Mouse (Mus musculus) cerebellum, adult 2 months (tissue): ENCODE results near the gene Spata46. TPM values are rescaled to one million over a fixed set of nuclear protein-coding genes. Genes with fewer than 3 reads are reported as not detected.

Experiments used
- DNase-seq, 2 experiments: peaks; one replicate each; pipeline ENCODE4 v3.0.0; 2021
- H3K27ac ChIP-seq: fragments of 200-500 bp; 2 replicates; pipeline ENCODE4 v1.5.1; 2012; ENCODE audit warnings: low read length, control low read depth, inconsistent platforms; ENCODE audit not compliant: insufficient read depth
- H3K27me3 ChIP-seq: fragments of 200-500 bp; 2 replicates; pipeline ENCODE4 v1.6.1; 2012; ENCODE audit warnings: inconsistent platforms, mild to moderate bottlenecking, low read length, moderate library complexity; ENCODE audit not compliant: control insufficient read depth, insufficient read depth
- H3K4me1 ChIP-seq: fragments of 200-500 bp; 2 replicates; pipeline ENCODE4 v1.6.1; 2011; ENCODE audit warnings: low read length; ENCODE audit not compliant: control insufficient read depth, insufficient read depth
- H3K4me3 ChIP-seq: fragments of 200-500 bp; replicated peaks from 2 replicates; pipeline ENCODE3; 2011; ENCODE audit warnings: mild to moderate bottlenecking, low read depth, low read length, control low read depth; ENCODE audit not compliant: insufficient read depth
- CTCF ChIP-seq: fragments of 200-500 bp; IDR thresholded peaks from 2 replicates; pipeline ENCODE4 v1.5.1; 2011; ENCODE audit warnings: low read depth, mild to moderate bottlenecking, control low read depth, low read length, moderate library complexity, borderline replicate concordance; ENCODE audit not compliant: insufficient read depth
- POLR2A ChIP-seq: fragments of 200-500 bp; IDR thresholded peaks from 2 replicates; pipeline ENCODE4 v1.6.1; 2011; ENCODE audit warnings: low read length, control low read depth, borderline replicate concordance; ENCODE audit not compliant: insufficient read depth
- WGBS: fragments of 180-500 bp; shearing (Covaris S2); methylation state at CpG from one replicate; pipeline ENCODE4 v1.1.7; 2018; 5-methylcytosine and 5-hydroxymethylcytosine counted together
- polyA plus RNA-seq: library from polyadenylated mRNA; depleted of rRNA; stranded (reverse); fragments of >200 nt; gene quantifications from 2 replicates; pipeline ENCODE4 v1.2.3, GENCODE M21; 2012; rRNA removed

Spata46 gene
- polyA plus RNA-seq, 1 experiment, result not detected

DNA sequence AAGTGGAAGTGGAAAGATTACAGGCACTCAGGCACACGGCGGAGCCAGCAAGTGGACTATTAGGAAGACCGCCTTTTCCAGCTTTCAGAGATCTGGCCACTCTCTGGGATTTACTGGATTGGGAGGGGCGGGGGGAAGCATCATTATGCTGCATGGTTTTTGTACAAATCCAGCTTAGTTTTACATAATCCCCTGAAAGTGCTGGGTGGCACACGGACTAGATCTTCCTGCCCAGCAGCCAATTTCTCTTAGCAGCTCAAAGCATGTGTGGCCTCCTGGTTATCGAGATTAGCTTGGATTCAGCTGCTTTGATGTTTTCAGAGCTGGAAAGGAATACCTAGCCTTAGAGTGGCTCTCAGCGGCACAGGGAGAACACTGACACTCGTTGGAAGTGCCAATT lies 34.5 kb downstream of the Spata46 start:
- no peak for TF ChIP-seq CTCF
- no peak for TF ChIP-seq POLR2A
- Histone ChIP-seq H3K4me3 (no peak overlapping the region), H3K27ac (no peak overlapping the region), H3K4me1 (no peaks in the 10 kb centered on the region), H3K27me3 (no peaks in the 10 kb centered on the region)
- no peak for DNase-seq
- 82% methylated on average over 8 of the region's 8 CpGs for WGBS

DNA sequence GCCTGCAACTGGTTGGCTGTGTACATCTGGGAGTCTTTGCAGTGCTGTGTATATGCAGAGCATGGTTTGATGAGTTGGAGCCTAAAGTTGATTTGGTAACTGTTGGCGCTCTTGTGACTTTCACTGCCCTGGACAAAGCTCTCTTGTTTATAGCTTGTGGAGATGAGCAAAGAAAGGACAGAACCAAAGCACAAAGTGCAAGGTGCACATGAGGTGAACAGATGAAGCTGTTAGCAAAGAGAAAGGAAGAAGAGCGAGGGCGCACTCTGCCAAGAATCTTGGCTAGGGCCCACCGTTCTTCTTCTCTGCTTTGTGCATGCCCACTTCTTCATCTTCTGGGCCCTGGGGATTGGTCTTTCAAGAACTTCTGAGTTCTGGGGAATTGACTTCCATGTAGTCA lies 35.3 kb downstream of the Spata46 start:
- Histone ChIP-seq H3K27ac (no peak overlapping the region), H3K27me3 (no peaks in the 10 kb centered on the region), H3K4me1 (no peaks in the 10 kb centered on the region), H3K4me3 (no peak overlapping the region)
- TF ChIP-seq CTCF (no peak), POLR2A (no peak)
- WGBS, result 78% methylated on average over 4 of the region's 4 CpGs
- no peak for DNase-seq

DNA sequence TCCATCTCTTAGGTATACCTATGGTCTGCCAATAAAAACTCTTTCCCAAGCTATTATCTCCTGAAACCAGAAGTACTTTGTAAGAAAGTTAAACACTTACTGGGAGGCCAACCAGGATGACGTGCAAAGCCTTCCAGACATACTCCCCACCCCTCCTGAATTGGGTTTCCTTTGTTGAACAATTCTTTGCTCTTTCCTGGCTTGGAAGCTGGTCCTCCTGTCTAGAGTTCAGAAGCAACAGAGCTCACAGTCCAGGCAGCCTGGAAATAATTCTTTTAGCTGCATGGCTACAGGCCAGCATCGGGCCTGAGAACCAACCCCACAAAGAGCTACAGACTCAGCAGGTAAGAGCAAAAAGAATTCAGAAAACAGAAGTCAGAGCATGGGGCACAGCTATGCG lies 37.7 kb downstream of the Spata46 start:
- Histone ChIP-seq H3K27me3 (no peaks in the 10 kb centered on the region), H3K4me3 (no peak overlapping the region), H3K27ac (no peak overlapping the region), H3K4me1 (no peaks in the 10 kb centered on the region)
- WGBS, result 64% methylated on average over 3 of the region's 3 CpGs
- TF ChIP-seq CTCF (no peak), POLR2A (no peak)
- no peak for DNase-seq

DNA sequence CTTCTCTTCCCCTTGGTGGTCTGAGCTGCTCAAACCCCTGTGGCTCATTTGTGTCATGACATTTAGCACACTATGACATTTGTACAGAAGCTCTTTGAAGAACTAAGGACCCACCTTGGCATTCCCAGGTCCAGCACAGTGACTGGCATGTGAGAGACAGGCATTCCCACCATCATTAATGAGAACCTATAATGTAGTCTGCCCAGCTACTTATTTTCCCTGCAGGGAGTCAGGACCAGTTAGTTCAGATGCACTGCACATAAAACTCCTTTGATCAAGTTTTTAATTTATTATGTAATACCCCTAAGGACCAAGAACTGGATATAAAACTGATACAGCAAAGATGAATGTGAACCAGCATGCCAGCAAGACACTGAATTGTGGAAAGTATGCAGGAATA lies 42.5 kb downstream of the Spata46 start:
- no peak overlapping the region for H3K4me3 ChIP-seq
- H3K4me1 ChIP-seq, result no peaks in the 10 kb centered on the region; the same call in 1 of the 2 replicates
- H3K27ac ChIP-seq, result no peak overlapping the region
- no peak for TF ChIP-seq POLR2A
- no peak for TF ChIP-seq CTCF
- no peak for DNase-seq
- no peaks in the 10 kb centered on the region for H3K27me3 ChIP-seq

DNA sequence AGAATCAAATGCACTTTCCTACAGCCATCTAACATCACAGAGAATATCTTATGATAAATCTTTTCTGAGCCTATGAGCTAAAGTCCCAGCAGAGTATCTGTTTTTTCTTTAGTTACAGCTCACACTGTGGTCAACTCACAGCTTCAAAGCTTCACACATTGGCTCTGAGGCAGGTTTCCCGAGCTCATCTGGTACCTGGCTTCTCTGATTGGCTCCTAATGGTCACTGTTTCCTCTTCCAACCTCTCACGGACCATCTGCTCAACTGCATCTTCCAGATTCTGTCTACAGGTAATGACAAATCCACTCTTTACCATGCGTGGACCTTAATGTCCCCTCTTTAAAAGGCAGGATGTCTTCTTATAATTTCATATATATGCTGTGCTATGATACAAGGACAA lies 44.7 kb downstream of the Spata46 start:
- Histone ChIP-seq H3K27ac (no peak overlapping the region), H3K27me3 (no peaks in the 10 kb centered on the region), H3K4me3 (no peak overlapping the region), H3K4me1 (no peaks in the 10 kb centered on the region; the same call in 1 of the 2 replicates)
- no peak for TF ChIP-seq POLR2A
- 16% methylated on average over 3 of the region's 3 CpGs for WGBS
- DNase-seq, result peak in 1 of 2 experiments; percentile 45

DNA sequence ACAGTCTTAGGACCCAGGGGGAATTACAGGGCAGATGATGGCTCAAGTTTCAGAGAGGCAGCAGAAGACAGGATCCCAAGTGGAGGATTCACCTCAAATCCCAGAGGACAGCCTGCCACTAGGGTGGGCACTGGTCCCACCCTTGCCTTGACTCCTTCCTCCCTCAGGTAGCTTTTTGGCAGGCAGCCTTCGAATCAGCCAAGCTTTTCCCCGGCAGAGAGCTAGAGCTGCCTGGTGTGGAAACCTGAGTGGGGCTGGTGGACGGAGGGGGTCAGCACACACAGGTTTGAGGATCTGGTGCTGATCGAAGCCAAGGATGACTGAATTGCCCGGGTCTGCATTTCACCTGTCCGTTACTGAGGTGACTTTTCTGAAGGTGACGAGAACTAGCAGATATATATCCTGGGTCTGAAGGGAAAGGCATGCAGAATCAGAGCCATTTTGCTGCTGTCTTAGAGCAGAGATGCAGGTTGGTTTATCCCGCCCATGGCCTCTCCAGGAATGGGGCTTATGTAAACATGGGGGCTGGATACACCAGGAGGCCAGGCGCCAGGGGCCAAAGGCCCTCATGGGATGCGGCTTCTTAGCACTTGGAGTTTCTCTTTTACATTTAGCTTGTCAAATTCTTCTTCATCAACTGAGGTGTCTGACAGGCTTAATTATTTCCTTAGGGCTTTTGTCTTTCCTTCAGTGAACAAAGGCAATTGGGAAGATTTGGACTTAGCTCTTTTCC lies 51.7 kb downstream of the Spata46 start:
- no peaks in the 10 kb centered on the region for H3K27me3 ChIP-seq
- H3K27ac ChIP-seq, result no peak overlapping the region
- 79% methylated on average over 10 of the region's 10 CpGs for whole genome bisulfite sequencing
- TF ChIP-seq CTCF, result no peak
- H3K4me1 ChIP-seq, result no peaks in the 10 kb centered on the region
- no peak for DNase-seq
- no peak overlapping the region for H3K4me3 ChIP-seq

Other genes with a start within 250 kb of the Spata46 start
- gene Ddr2, start 198.0 kb upstream of the Spata46 start, polyA plus RNA-seq, result 2.1 and 2.9 TPM in 2 replicates
- 40.7 and 45.1 TPM in 2 replicates for gene Uap1, start 133.8 kb upstream of the Spata46 start, polyA plus RNA-seq
- gene Uhmk1, start 93.4 kb upstream of the Spata46 start, polyA plus RNA-seq, result 80.4 and 85.8 TPM in 2 replicates
- gene Sh2d1b2, start 76.1 kb upstream of the Spata46 start, polyA plus RNA-seq, result not detected in 2 replicates
- gene Sh2d1b1, start 31.5 kb upstream of the Spata46 start, polyA plus RNA-seq, result 0.03 TPM in 1 of 2 replicates, not detected in the other
- 5.3 and 5.4 TPM in 2 replicates for gene Gm7694, start 2.5 kb upstream of the Spata46 start, polyA plus RNA-seq